Mouse (Mus musculus) intestine, embryonic 15.5 days (tissue): ENCODE measurements at regions not wholly inside any gene's neighbourhood (a gene's known extent, or its start where the extent isn't known, plus 50 kb on each side); places are given as distances from the start of the nearest gene placed in this dataset.

Experiments
- ATAC-seq: fragments of 200-750 bp; cut with Nextera tagmentation; 2 replicates; pipeline ENCODE4 v1.8.0; 2017; ENCODE audit warnings: moderate TSS enrichment, moderate library complexity
- H3K27ac ChIP-seq: fragments of 300-500 bp; sonication (generic); 2 replicates; pipeline ENCODE4 v1.5.1; 2015; ENCODE audit warnings: mild to moderate bottlenecking, inconsistent platforms
- H3K27me3 ChIP-seq: fragments of 300-500 bp; sonication (generic); replicated peaks from 2 replicates; pipeline ENCODE4 v1.6.1; 2015; ENCODE audit warnings: inconsistent platforms
- H3K36me3 ChIP-seq: fragments of 300-500 bp; sonication (generic); 2 replicates; pipeline ENCODE4 v1.6.1; 2015; ENCODE audit warnings: inconsistent platforms
- H3K4me1 ChIP-seq: fragments of 300-500 bp; sonication (generic); replicated peaks from 2 replicates; pipeline ENCODE4 v1.6.1; 2015; ENCODE audit warnings: inconsistent platforms
- H3K4me2 ChIP-seq: fragments of 300-500 bp; sonication (generic); replicated peaks from 2 replicates; pipeline ENCODE4 v1.6.1; 2015; ENCODE audit warnings: mild to moderate bottlenecking, inconsistent platforms
- H3K4me3 ChIP-seq: fragments of 300-500 bp; sonication (generic); replicated peaks from 2 replicates; pipeline ENCODE4 v1.5.1; 2015; ENCODE audit warnings: inconsistent platforms
- H3K9ac ChIP-seq: fragments of 300-500 bp; sonication (generic); 2 replicates; pipeline ENCODE4 v1.6.1; 2015; ENCODE audit warnings: inconsistent platforms
- H3K9me3 ChIP-seq: fragments of 300-500 bp; sonication (generic); 2 replicates; pipeline ENCODE4 v1.6.1; 2016; ENCODE audit warnings: inconsistent platforms
- WGBS: fragments of 180-500 bp; shearing (Covaris S2); methylation state at CpG from one replicate; pipeline ENCODE4 v1.1.7; 2015; 5-methylcytosine and 5-hydroxymethylcytosine counted together

DNA sequence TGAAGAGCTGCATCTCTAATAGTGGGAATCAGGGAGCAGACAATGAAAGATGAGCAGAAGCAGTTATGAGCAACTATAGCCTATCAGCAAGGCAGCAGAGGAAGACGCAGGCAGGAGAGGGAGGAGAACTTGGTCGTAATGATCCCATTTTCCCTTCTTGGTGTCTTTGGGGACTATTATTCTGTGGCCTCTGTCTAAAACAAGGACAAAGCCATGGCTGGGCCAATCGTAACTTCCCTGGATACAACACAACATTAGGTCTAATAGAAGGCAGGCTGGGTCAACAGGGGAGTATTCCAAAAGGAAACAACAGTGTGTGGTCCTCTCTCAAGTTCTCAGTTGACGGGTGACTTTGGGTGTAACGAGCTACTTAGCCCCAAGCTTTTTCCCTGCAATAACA is 234.5 kb downstream of the Clic5 start:
- no peaks in the 10 kb centered on the region for H3K9me3 ChIP-seq
- H3K9ac ChIP-seq = no peak overlapping the region
- H3K4me3 ChIP-seq = no peak overlapping the region
- peaks cover 4% of the 10 kb centered on the region; the same call in 1 of the 2 replicates for H3K4me1 ChIP-seq
- H3K27me3 ChIP-seq = no peaks in the 10 kb centered on the region
- H3K4me2 ChIP-seq = no peak overlapping the region
- 65% methylated on average over 5 of the region's 5 CpGs for WGBS
- H3K27ac ChIP-seq = no peak overlapping the region
- H3K36me3 ChIP-seq = no peaks in the 10 kb centered on the region
- ATAC-seq = no peak

DNA sequence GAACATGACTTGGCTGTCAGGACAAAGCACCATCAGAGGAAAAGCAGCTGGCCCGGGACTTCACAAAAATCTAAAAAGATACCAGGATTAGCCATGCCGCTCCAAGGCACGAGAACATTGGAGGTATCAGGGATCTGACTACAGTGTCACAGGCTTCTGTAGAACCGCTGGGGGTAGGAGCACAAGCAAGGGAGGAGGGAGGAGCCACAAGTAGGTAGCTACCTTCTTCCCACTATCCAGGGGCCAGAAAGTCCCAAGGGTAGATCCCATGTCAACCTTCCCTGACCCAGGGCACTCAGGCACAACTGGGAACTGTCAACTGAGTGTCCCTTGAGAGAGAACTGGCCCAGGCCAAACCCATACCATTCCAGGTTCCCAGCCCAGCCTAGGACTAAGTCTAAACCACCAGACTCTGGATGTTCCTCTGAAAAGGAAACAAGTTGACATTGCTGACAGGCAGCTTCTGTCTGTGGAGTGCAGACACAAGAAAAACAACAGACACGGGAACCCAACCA is 235.1 kb downstream of the Clic5 start:
- no peak overlapping the region for H3K27ac ChIP-seq
- no peak overlapping the region for H3K4me3 ChIP-seq
- no peak for ATAC-seq
- H3K9me3 ChIP-seq = no peaks in the 10 kb centered on the region
- H3K36me3 ChIP-seq = no peaks in the 10 kb centered on the region
- no peak overlapping the region for H3K4me2 ChIP-seq
- H3K4me1 ChIP-seq = peaks cover 4% of the 10 kb centered on the region; the same call in 1 of the 2 replicates
- 88% methylated on average over 5 of the region's 5 CpGs for WGBS
- no peak overlapping the region for H3K9ac ChIP-seq
- H3K27me3 ChIP-seq = no peaks in the 10 kb centered on the region

DNA sequence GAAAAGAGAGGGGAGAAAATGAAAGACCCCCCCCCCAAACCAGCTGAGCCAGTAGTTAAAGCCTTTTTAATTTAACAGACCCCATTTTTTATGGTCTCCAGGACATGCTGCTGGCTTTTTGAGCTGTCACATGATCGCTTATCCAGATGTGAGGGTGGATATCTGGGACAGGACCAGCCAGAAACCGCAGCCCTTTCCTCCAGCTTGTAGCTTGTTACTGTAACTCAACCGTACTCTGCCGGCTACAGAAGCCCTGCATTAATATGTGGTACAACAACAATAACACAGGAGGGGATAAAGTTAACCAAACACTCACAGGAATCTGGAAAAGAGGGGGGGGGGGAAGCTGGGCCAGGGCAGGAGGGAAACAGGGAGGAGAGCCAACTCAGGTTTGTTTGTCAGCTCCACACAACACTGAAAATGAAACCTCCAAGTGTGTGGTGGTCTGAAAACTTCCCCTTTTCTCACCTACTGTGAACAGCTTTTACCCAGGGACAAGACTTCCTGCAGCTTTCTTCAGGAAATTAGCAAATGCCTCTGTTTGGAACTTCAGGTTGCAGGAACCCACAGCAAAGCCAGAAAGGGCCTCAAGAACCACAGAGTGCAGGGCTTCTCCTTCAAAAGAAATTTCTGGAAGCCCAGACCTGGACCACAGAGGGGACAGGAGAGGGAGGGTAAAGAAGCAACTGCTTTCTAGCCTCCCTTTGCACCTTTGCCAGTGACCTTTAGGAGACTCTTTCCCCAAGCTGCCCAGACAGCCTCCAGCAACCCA is 244.3 kb downstream of the Clic5 start:
- H3K4me2 ChIP-seq = no peak overlapping the region
- no peak overlapping the region for H3K4me3 ChIP-seq
- H3K4me1 ChIP-seq = peaks cover 7% of the 10 kb centered on the region; the same call in 1 of the 2 replicates
- H3K27ac ChIP-seq = no peak overlapping the region
- no peak overlapping the region for H3K9ac ChIP-seq
- ATAC-seq = no peak
- no peaks in the 10 kb centered on the region for H3K27me3 ChIP-seq
- H3K36me3 ChIP-seq = no peaks in the 10 kb centered on the region
- no peaks in the 10 kb centered on the region for H3K9me3 ChIP-seq
- WGBS = 28% methylated on average over 4 of the region's 4 CpGs

DNA sequence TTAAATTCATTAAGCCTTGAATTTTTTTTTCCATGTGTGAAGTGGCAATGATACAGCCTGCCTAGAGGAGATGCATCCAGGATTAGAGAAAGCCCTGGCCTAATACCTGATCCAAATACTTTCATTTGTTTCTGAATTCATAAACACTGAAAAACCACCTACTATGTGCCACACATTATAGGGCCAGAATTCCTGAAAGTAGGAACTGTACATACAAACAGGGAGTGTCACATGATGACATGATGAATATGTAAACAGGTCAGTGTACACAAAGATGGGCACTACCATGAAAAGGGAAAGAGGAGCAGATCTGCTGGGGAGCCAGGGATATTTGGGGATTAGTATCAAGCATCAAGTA is 244.9 kb downstream of the Clic5 start:
- no peak overlapping the region for H3K27ac ChIP-seq
- H3K9me3 ChIP-seq = no peaks in the 10 kb centered on the region
- H3K36me3 ChIP-seq = no peaks in the 10 kb centered on the region
- H3K4me3 ChIP-seq = no peak overlapping the region
- no peak for ATAC-seq
- no peaks in the 10 kb centered on the region for H3K27me3 ChIP-seq
- H3K9ac ChIP-seq = no peak overlapping the region
- H3K4me2 ChIP-seq = no peak overlapping the region
- H3K4me1 ChIP-seq = peaks cover 7% of the 10 kb centered on the region; the same call in 1 of the 2 replicates

DNA sequence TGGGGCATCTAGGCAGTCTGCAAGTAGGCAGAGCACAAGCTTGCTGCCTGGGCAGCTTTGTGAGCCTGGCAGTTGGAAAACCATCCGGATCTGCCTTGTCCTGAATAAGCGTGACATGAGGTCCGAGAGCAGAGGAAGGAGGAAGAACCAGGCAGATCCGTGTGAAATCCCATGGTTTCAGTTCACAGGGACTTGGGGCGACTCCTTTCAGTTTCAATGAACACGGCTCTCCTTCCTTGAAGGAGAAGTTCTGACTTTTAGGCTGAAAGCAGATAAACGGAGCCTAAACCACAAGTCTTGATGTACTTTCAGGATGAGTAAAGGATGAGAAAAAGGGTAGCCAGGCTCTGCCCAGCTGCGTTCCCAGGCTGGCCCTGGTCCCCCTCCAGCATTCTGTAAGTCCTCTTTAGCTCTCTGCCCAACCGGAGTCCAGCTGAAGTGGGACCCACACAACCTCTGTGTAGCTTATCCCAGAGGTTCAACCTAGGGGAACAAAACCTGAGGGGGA is 248.2 kb downstream of the Clic5 start:
- no peak overlapping the region for H3K27ac ChIP-seq
- ATAC-seq = no peak
- H3K4me1 ChIP-seq = peaks cover 7% of the 10 kb centered on the region; the same call in 1 of the 2 replicates
- no peaks in the 10 kb centered on the region for H3K27me3 ChIP-seq
- H3K36me3 ChIP-seq = no peaks in the 10 kb centered on the region
- H3K9me3 ChIP-seq = no peaks in the 10 kb centered on the region
- H3K9ac ChIP-seq = no peak overlapping the region
- H3K4me2 ChIP-seq = no peak overlapping the region
- WGBS = 91% methylated on average over 9 of the region's 9 CpGs
- no peak overlapping the region for H3K4me3 ChIP-seq

DNA sequence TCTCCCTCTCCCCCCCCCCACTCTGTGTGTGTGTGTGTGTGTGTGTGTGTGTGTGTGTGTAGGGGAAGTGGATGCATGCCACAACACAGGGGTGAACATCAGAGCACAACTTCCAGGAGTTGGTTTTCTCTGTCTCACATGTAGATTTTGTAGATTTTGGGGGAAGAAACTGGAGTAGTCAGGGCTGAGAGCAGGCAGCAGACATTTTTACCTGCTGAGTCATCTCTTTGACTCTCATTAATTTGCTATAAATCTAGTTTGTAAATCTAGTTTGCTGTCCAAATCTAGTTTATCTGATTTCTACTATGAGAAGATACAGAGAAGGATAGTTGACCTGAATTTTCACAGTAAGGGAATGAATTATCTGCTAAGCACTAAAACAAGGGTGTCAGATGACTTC is 250.1 kb downstream of the Clic5 start:
- no peak overlapping the region for H3K27ac ChIP-seq
- no peak overlapping the region for H3K9ac ChIP-seq
- H3K4me1 ChIP-seq = no peaks in the 10 kb centered on the region
- ATAC-seq = no peak
- H3K4me3 ChIP-seq = no peak overlapping the region
- H3K4me2 ChIP-seq = no peak overlapping the region
- H3K9me3 ChIP-seq = no peaks in the 10 kb centered on the region
- H3K27me3 ChIP-seq = no peaks in the 10 kb centered on the region
- H3K36me3 ChIP-seq = no peaks in the 10 kb centered on the region

DNA sequence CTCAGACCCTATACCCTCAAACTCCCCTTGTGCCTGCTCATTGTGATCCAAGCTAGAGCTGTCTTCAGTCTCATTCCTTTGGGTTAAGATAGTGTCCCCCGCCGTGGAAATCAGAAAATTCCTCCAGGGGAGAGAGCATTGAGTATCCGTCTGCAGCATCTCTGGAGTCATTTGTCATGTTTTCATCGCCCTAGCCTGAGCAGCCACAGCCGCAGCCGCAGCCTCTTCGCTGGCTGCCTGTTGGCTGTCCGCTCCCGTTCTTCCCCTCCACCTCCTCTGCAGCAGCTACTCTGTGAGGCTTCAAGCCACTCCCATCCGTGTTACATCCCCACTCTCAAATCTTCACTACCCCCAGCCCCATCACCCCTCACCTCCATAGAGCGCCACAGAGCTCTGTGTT is 255.1 kb downstream of the Clic5 start:
- no peaks in the 10 kb centered on the region for H3K9me3 ChIP-seq
- no peak for ATAC-seq
- no peak overlapping the region for H3K4me2 ChIP-seq
- H3K9ac ChIP-seq = no peak overlapping the region
- no peak overlapping the region for H3K4me3 ChIP-seq
- no peak overlapping the region for H3K27ac ChIP-seq
- H3K27me3 ChIP-seq = no peaks in the 10 kb centered on the region
- H3K4me1 ChIP-seq = no peaks in the 10 kb centered on the region
- 41% methylated on average over 11 of the region's 11 CpGs for WGBS
- H3K36me3 ChIP-seq = no peaks in the 10 kb centered on the region

DNA sequence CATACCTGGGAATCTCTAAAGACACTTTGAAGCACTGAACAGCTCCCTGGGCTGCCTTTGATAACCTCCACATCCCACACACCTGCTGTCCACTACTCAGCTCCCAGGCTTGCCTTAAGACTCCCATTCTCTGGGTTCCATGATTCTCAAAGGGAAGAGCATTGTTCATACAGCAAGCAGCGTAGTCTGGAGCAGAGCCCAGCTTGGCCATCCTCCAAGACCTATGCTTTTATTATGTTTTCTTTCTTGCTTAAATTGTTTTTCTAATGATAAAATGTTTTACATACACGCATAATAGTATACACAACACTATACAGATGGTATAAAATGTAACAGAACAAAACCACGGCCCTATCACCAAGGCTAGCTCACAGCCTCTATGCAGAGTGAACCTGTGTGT is 257.0 kb downstream of the Clic5 start:
- Histone ChIP-seq H3K9me3 (no peaks in the 10 kb centered on the region), H3K4me2 (no peak overlapping the region), H3K4me3 (no peak overlapping the region), H3K4me1 (no peaks in the 10 kb centered on the region), H3K36me3 (no peaks in the 10 kb centered on the region), H3K9ac (no peak overlapping the region), H3K27me3 (no peaks in the 10 kb centered on the region), H3K27ac (no peak overlapping the region)
- WGBS = 54% methylated on average over 3 of the region's 3 CpGs
- no peak for ATAC-seq
